Mouse (Mus musculus) erythroblast, embryonic 14.5 days (primary cell): Measurements from ENCODE around the gene Tex14.

Experiments used
- GATA1 ChIP-seq: IDR thresholded peaks from 2 replicates; pipeline ENCODE4 v1.6.1; 2012; ENCODE audit warnings: low read length, inconsistent platforms, mixed read lengths
- TAL1 ChIP-seq: IDR thresholded peaks from 3 replicates; pipeline ENCODE4 v1.6.1; 2012; ENCODE audit warnings: low read length, inconsistent platforms, mixed read lengths

- TF ChIP-seq TAL1, result no peak
- TF ChIP-seq GATA1, result no peak
Measured at GRCm38 (mm10) chr11:87597061-87597460, 192.2 kb downstream of the Tex14 start.
